In the genomic region with DNA sequence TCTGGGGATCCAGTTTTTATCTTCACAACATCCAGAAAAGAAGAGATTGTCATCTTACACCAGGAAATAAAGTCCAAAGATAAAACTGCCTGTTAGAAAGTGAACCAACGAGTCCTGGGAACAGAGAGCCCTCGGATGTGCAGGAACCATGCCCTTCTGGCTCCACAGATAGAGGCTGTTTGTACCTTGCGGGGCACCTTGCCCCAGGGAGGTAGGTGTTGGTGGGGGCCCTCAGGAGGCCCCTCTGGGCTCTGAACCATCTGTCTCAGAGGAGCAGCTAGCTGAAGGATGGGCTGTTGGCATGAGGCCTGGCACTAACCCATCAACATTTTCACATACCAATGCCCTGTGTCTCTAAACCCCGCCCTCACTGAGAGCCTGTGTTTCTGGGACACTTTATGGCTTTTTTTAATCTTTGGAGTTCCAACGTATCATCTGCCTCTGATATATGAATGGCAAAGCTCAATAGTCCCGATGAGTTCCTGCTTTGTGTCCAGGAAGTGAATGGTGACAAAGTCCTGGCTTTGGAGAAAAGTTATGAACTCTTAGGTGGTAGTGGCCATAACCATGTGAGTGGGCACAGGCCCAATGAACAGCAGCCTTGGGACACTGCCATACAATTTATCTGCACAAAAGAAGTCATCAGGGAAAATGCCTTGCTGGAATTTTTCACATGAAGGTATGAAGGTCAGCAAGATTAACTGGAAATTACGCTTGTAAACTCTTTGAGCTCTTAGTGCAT, we compare ENCODE assay signal across 27 mouse cellular contexts. TPM values are rescaled to one million over a fixed set of nuclear protein-coding genes. Genes with fewer than 3 reads are reported as not detected.
DNase-seq lines count a peak whose midpoint lies in the region; ATAC-seq and TF ChIP-seq lines count a peak whose summit lies in the region.
"Had no signal": no experiment of that assay in that cellular context is flagged by ENCODE, and none has a peak within 500 bp of the region (broad histone marks: within the 10 kb centered on the region; RNA-seq: fewer than 3 reads in every experiment).

No protein-coding gene starts in this region.

- DNase-seq in adrenal gland, adult 2 months, result peak; percentile 11
- no peak for DNase-seq in adrenal gland, adult 8-10 months
- DNase-seq in kidney, adult 2 months, result peak; percentile 71
- no peak for DNase-seq in kidney, postnatal 4 days
- peak; percentile 51 to 57 for DNase-seq in kidney, postnatal 36 days
- no peak for DNase-seq in frontal cortex, adult 2 months (ENCODE audit: extremely low spot score in 1 of 2, low spot score in 1 of 2)
- DNase-seq: cerebellum, adult 2 months; cerebellum, postnatal 14 days; heart, adult 2 months; liver; lung, adult 2 months; lung, postnatal 10 days; midbrain, embryonic 14.5 days; thymus, postnatal 4 days had no signal

- no peak overlapping the region for H3K4me3 ChIP-seq in kidney, adult 2 months (ENCODE audit: insufficient read depth, low read depth, low read length)
- no peak overlapping the region for H3K4me3 ChIP-seq in kidney, embryonic 15.5 days (replicated peaks)
- H3K4me3 ChIP-seq: erythroblast, embryonic 14.5 days; heart, adult 2 months had no signal

- no peaks in the 10 kb centered on the region for H3K27me3 ChIP-seq in kidney, adult 2 months (replicated peaks; ENCODE audit: control insufficient read depth, insufficient read depth, low read length)
- H3K27me3 ChIP-seq in kidney, embryonic 15.5 days, result no peaks in the 10 kb centered on the region
- H3K27me3 ChIP-seq: Patski had no signal

- no peak overlapping the region for H3K4me2 ChIP-seq in kidney, embryonic 15.5 days
- H3K4me2 ChIP-seq: hindbrain, embryonic 14.5 days had no signal

- no peak for TF ChIP-seq CTCF in kidney, adult 2 months (conservative IDR thresholded peaks at IDR 0.05; ENCODE audit: insufficient read depth, insufficient read length, low read depth, low read length)

- TF ChIP-seq POLR2A in kidney, adult 2 months (IDR thresholded peaks at IDR 0.05; ENCODE audit: low read depth, low read length), result no peak

- 52% methylated on average over 7 of the region's 7 CpGs for WGBS in kidney, adult 2 months
- WGBS in kidney, embryonic 15.5 days, result 73% methylated on average over 7 of the region's 7 CpGs

- ATAC-seq in kidney, embryonic 15.5 days (replicated peaks; ENCODE audit: low FRiP score), result no peak
- ATAC-seq: forebrain, embryonic 16.5 days; Patski had no signal

- no peaks in the 10 kb centered on the region for H3K9me3 ChIP-seq in kidney, embryonic 15.5 days (replicated peaks)
- H3K9me3 ChIP-seq: G1E had no signal

- no peak overlapping the region for H3K9ac ChIP-seq in kidney, embryonic 15.5 days
- H3K9ac ChIP-seq: hindbrain, embryonic 14.5 days; liver, embryonic 14.5 days had no signal

- no peaks in the 10 kb centered on the region for H3K36me3 ChIP-seq in kidney, adult 2 months (ENCODE audit: control insufficient read depth, insufficient read depth, low read length)
- H3K36me3 ChIP-seq in kidney, embryonic 15.5 days, result no peaks in the 10 kb centered on the region
- H3K36me3 ChIP-seq: G1E had no signal

- peaks cover 34% of the 10 kb centered on the region for H3K4me1 ChIP-seq in kidney, adult 2 months (ENCODE audit: control insufficient read depth, insufficient read depth, low read length)
- H3K4me1 ChIP-seq in kidney, embryonic 15.5 days, result peaks cover 9% of the 10 kb centered on the region; the same call in 1 of the 2 replicates

- peak overlapping the region; percentile 67 for H3K27ac ChIP-seq in kidney, adult 2 months (ENCODE audit: insufficient read depth, low read depth, low read length)
- H3K27ac ChIP-seq in kidney, embryonic 15.5 days, result no peak overlapping the region
- H3K27ac ChIP-seq: heart, adult 2 months; hindbrain, embryonic 14.5 days; liver, embryonic 14.5 days; macrophage had no signal

RNA-seq across cellular contexts. Expression of gene Slc9a3, which starts 17.8 kb away (rescaled TPM):
- under 1 TPM; 0.35 to 0.55 TPM for total RNA-seq in adrenal gland, adult 2 months (2021)
- 0.03 and 0.10 TPM in 2 replicates for polyA plus RNA-seq in adrenal gland, adult 2 months (2012; rRNA removed)
- 1 to 10 TPM in 1 of 4 experiments, under 1 TPM in 3; 0.40 to 1.1 (median 0.56) TPM for total RNA-seq in adrenal gland, adult 8-10 months (2022)
- polyA plus RNA-seq in kidney, adult 2 months (2012; rRNA removed), result 76.3 and 90.9 TPM in 2 replicates
- 1.6 and 1.8 TPM in 2 replicates for polyA plus RNA-seq in kidney, embryonic 15.5 days (2015; fragmentation: Nextera tagmentation; extraction: Ambion mirVana)
- polyA plus RNA-seq in frontal cortex, adult 2 months (2012; rRNA removed), result 0.61 and 0.84 TPM in 2 replicates
- total RNA-seq: hematopoietic stem cell, adult 5-6 weeks; monocyte, adult 5-6 weeks had no signal
- polyA plus RNA-seq: embryonic facial prominence, embryonic 14.5 days; erythroblast, embryonic 14.5 days; forebrain, embryonic 11.5 days; G1E; liver, embryonic 14.5 days; macrophage; Patski; stomach, embryonic 14.5 days had no signal

Comparison
In these comparisons a context has a peak if more than half of its experiments do, and no peak if none do; other contexts are left out.
1. DNase-seq: peak in adrenal gland, adult 2 months (single experiment), kidney, adult 2 months (single experiment) and kidney, postnatal 36 days (2 of 2); none in adrenal gland, adult 8-10 months (single experiment), kidney, postnatal 4 days (0 of 2) and frontal cortex, adult 2 months (0 of 2).
2. RNA of gene Slc9a3, which starts 17.8 kb away (polyA plus RNA-seq): 76.3 to 90.9 TPM in kidney, adult 2 months; 1.6 to 1.8 TPM in kidney, embryonic 15.5 days, 0.61 to 0.84 TPM in frontal cortex, adult 2 months and 0.03 to 0.10 TPM in adrenal gland, adult 2 months; every median in the first group is over 10 times any median in the second.